Mouse (Mus musculus): ENCODE results near the gene Zfp68. TPM values are rescaled to one million over a fixed set of nuclear protein-coding genes. Genes with fewer than 3 reads are reported as not detected.
A peak's percentile ranks its signal among the peaks of the same experiment; 100 is the strongest.
"Not testable (repeated sequence)": the region's sequence is repeated elsewhere in the genome, so short reads cannot be mapped to it uniquely, and the experiment has no call there.

Zfp68 gene
- polyA plus RNA-seq, 1 experiment from 2014 or later, result 53.9 TPM

GRCm38 (mm10) chr5:138620836-138621235, 1.3 kb upstream of the Zfp68 start:
- Histone ChIP-seq H3K4me3 (replicated peaks) (no peak overlapping the region), H3K27ac (no peak overlapping the region), H3K9ac (no peak overlapping the region), H3K9me3 (peaks cover 12% of the 10 kb centered on the region), H3K4me1 (replicated peaks) (peaks cover 9% of the 10 kb centered on the region; the same call in 1 of the 2 replicates), H3K4me2 (replicated peaks) (no peak overlapping the region), H3K27me3 (replicated peaks) (no peaks in the 10 kb centered on the region), H3K36me3 (peaks cover 14% of the 10 kb centered on the region)
- WGBS, result 69% methylated on average over 5 of the region's 5 CpGs
- no peak for ATAC-seq

- peaks cover 18% of the 10 kb centered on the region for H3K9me3 ChIP-seq
- 92% methylated on average over 1 of the region's 1 CpGs for WGBS
- no peak for ATAC-seq
- 0 out of 2 replicates have a peak overlapping the region, but pooled peaks have one; percentile 4 for H3K4me3 ChIP-seq (replicated peaks)
- no peaks in the 10 kb centered on the region for H3K27me3 ChIP-seq (replicated peaks)
- no peaks in the 10 kb centered on the region for H3K4me1 ChIP-seq (replicated peaks)
- no peak overlapping the region for H3K27ac ChIP-seq
- no peak overlapping the region for H3K9ac ChIP-seq
- peak overlapping the region; percentile 43; the same call in 1 of the 2 replicates for H3K4me2 ChIP-seq (replicated peaks)
- H3K36me3 ChIP-seq, result peaks cover 37% of the 10 kb centered on the region
Observed at GRCm38 (mm10) chr5:138618353-138618752, 1.2 kb downstream of the Zfp68 start.

- H3K4me2 ChIP-seq (replicated peaks), result no peak overlapping the region
- WGBS, result 88% methylated on average over 6 of the region's 6 CpGs
- no peaks in the 10 kb centered on the region for H3K36me3 ChIP-seq
- H3K9ac ChIP-seq, result no peak overlapping the region
- no peaks in the 10 kb centered on the region for H3K9me3 ChIP-seq
- no peak for ATAC-seq
- no peak overlapping the region for H3K4me3 ChIP-seq (replicated peaks)
- H3K27me3 ChIP-seq (replicated peaks), result no peaks in the 10 kb centered on the region
- no peaks in the 10 kb centered on the region for H3K4me1 ChIP-seq (replicated peaks)
- H3K27ac ChIP-seq, result no peak overlapping the region
Observed at GRCm38 (mm10) chr5:138587396-138587795, 32.2 kb downstream of the Zfp68 start.

- H3K27me3 ChIP-seq (replicated peaks), result no peaks in the 10 kb centered on the region
- WGBS, result 52% methylated on average over 4 of the region's 4 CpGs
Observed at GRCm38 (mm10) chr5:138571623-138572022, 47.9 kb downstream of the Zfp68 start.

GRCm38 (mm10) chr5:138564612-138565011, 54.9 kb downstream of the Zfp68 start, which contains the start of gene 1700123K08Rik:
1700123K08Rik (minus strand) TSS chr5:138564712.
- H3K9me3 ChIP-seq; H3K36me3 ChIP-seq; ATAC-seq; H3K27ac ChIP-seq; H3K4me3 ChIP-seq (replicated peaks); H3K9ac ChIP-seq; H3K27me3 ChIP-seq (replicated peaks); H3K4me2 ChIP-seq (replicated peaks); H3K4me1 ChIP-seq (replicated peaks): not testable (repeated sequence)
- WGBS, result 72% methylated on average over 2 of the region's 2 CpGs

More at GRCm38 (mm10) chr5:138571623-138572022, 47.9 kb downstream of the Zfp68 start:
- Histone ChIP-seq H3K27ac (no peak overlapping the region), H3K4me3 (replicated peaks) (no peak overlapping the region), H3K36me3 (no peaks in the 10 kb centered on the region), H3K9ac (no peak overlapping the region), H3K4me2 (replicated peaks) (no peak overlapping the region), H3K4me1 (replicated peaks) (no peaks in the 10 kb centered on the region), H3K9me3 (no peaks in the 10 kb centered on the region)
- ATAC-seq, result no peak

Other genes with a start within 250 kb of the Zfp68 start
- gene Zfp157, start 178.3 kb downstream of the Zfp68 start, polyA plus RNA-seq (2015; fragmentation: Nextera tagmentation; extraction: Ambion mirVana), result 24.0 and 27.3 TPM in 2 replicates
- gene 1700123K08Rik, start 55.0 kb downstream of the Zfp68 start, polyA plus RNA-seq (2015; fragmentation: Nextera tagmentation; extraction: Ambion mirVana), result not detected in 2 replicates
- gene A430033K04Rik, start 3.1 kb upstream of the Zfp68 start, polyA plus RNA-seq (2015; fragmentation: Nextera tagmentation; extraction: Ambion mirVana), result 10.7 and 10.9 TPM in 2 replicates
- gene Fam20c, start 134.8 kb upstream of the Zfp68 start, polyA plus RNA-seq (2015; fragmentation: Nextera tagmentation; extraction: Ambion mirVana), result 7.3 and 8.2 TPM in 2 replicates
- not detected in 2 replicates for gene Gm5294, start 200.3 kb upstream of the Zfp68 start, polyA plus RNA-seq (2015; fragmentation: Nextera tagmentation; extraction: Ambion mirVana)

Measured in intestine, embryonic 15.5 days (tissue).